Mouse (Mus musculus) cerebral cortex, adult 2 months (tissue): ENCODE data around the gene Egf.

Experiments
- WGBS: fragments of 180-500 bp; shearing (Covaris S2); methylation state at CpG from one replicate; pipeline ENCODE4 v1.1.7; 2018; 5-methylcytosine and 5-hydroxymethylcytosine counted together

Gene Egf

GRCm38 (mm10) chr3:129754650-129755604 is at the start of gene Egf:
Gene Egf, minus strand, starts transcription at chr3:129755316.
- 7% methylated on average over 20 of the region's 20 CpGs for WGBS

- 89% methylated on average over 10 of the region's 10 CpGs for WGBS
Measured at GRCm38 (mm10) chr3:129803765-129804164, 48.6 kb upstream of the Egf start, which contains the start of gene Lrit3. Gene Lrit3, minus strand, starts transcription at chr3:129804030.

GRCm38 (mm10) chr3:129799011-129799410 is 43.9 kb upstream of the Egf start:
- WGBS = 83% methylated on average over 2 of the region's 2 CpGs

- 87% methylated on average over 11 of the region's 11 CpGs for WGBS
Measured at GRCm38 (mm10) chr3:129798551-129798950, 43.4 kb upstream of the Egf start.

- WGBS = 85% methylated on average over 5 of the region's 5 CpGs
Measured at GRCm38 (mm10) chr3:129797341-129797740, 42.2 kb upstream of the Egf start.

GRCm38 (mm10) chr3:129793801-129794200 is 38.7 kb upstream of the Egf start:
- 85% methylated on average over 5 of the region's 5 CpGs for WGBS

GRCm38 (mm10) chr3:129782746-129783145 is 27.6 kb upstream of the Egf start:
- WGBS = 90% methylated on average over 3 of the region's 3 CpGs

GRCm38 (mm10) chr3:129781435-129781834 is 26.3 kb upstream of the Egf start:
- 60% methylated on average over 10 of the region's 10 CpGs for WGBS

- 80% methylated on average over 6 of the region's 6 CpGs for WGBS
Measured at GRCm38 (mm10) chr3:129771210-129771609, 16.1 kb upstream of the Egf start.

- WGBS = 90% methylated on average over 10 of the region's 10 CpGs
Measured at GRCm38 (mm10) chr3:129766971-129767794, 12.1 kb upstream of the Egf start.

- 76% methylated on average over 4 of the region's 4 CpGs for WGBS
Measured at GRCm38 (mm10) chr3:129766106-129766505, 11.0 kb upstream of the Egf start.

- WGBS = 95% methylated on average over 1 of the region's 1 CpGs
Measured at GRCm38 (mm10) chr3:129757599-129757998, 2.5 kb upstream of the Egf start.

- 58% methylated on average over 8 of the region's 8 CpGs for WGBS
Measured at GRCm38 (mm10) chr3:129744803-129745202, 10.3 kb downstream of the Egf start.

- 79% methylated on average over 6 of the region's 6 CpGs for WGBS
Measured at GRCm38 (mm10) chr3:129742781-129743180, 12.3 kb downstream of the Egf start.

- WGBS = 47% methylated on average over 16 of the region's 16 CpGs
Measured at GRCm38 (mm10) chr3:129738291-129739183, 16.6 kb downstream of the Egf start.

GRCm38 (mm10) chr3:129731636-129732035 is 23.5 kb downstream of the Egf start:
- 76% methylated on average over 6 of the region's 6 CpGs for WGBS

- WGBS = 33% methylated on average over 8 of the region's 8 CpGs
Measured at GRCm38 (mm10) chr3:129730426-129730825, 24.7 kb downstream of the Egf start.

- WGBS = 85% methylated on average over 5 of the region's 5 CpGs
Measured at GRCm38 (mm10) chr3:129729916-129730315, 25.2 kb downstream of the Egf start.

- WGBS = 67% methylated on average over 5 of the region's 5 CpGs
Measured at GRCm38 (mm10) chr3:129725592-129725991, 29.5 kb downstream of the Egf start.

GRCm38 (mm10) chr3:129724961-129725501 is 30.1 kb downstream of the Egf start:
- WGBS = 3% methylated on average over 24 of the region's 24 CpGs

- WGBS = 49% methylated on average over 5 of the region's 5 CpGs
Measured at GRCm38 (mm10) chr3:129724505-129724904, 30.6 kb downstream of the Egf start.
